Comparison of ENCODE assay signal across 26 mouse cellular contexts in genomic region chr7:130989371-130989770, GRCm38 (mm10). TPM values are rescaled to one million over a fixed set of nuclear protein-coding genes. Genes with fewer than 3 reads are reported as not detected.
"Had no signal": no experiment of that assay in that cellular context is flagged by ENCODE, and none has a peak within 500 bp of the region (broad histone marks: within the 10 kb centered on the region; RNA-seq: fewer than 3 reads in every experiment).

No protein-coding gene starts in this region.

- H3K4me2 ChIP-seq: liver, embryonic 13.5 days; lung, embryonic 15.5 days; midbrain, embryonic 15.5 days; neural tube, embryonic 12.5 days; neural tube, embryonic 15.5 days had no signal

- H3K36me3 ChIP-seq: liver, embryonic 13.5 days; lung, embryonic 15.5 days; midbrain, embryonic 10.5 days; midbrain, embryonic 15.5 days; neural tube, embryonic 12.5 days; neural tube, embryonic 15.5 days had no signal

- H3K27ac ChIP-seq: kidney, postnatal 0 days; left cerebral cortex, adult 2 months; liver, embryonic 13.5 days; lung, embryonic 15.5 days; midbrain, embryonic 10.5 days; midbrain, embryonic 15.5 days; neural tube, embryonic 12.5 days; neural tube, embryonic 15.5 days; stomach, postnatal 0 days had no signal

- H3K4me3 ChIP-seq: left cerebral cortex, adult 2 months; liver, embryonic 13.5 days; lung, embryonic 15.5 days; megakaryocyte, embryonic 14.5 days; midbrain, embryonic 10.5 days; midbrain, embryonic 15.5 days; neural tube, embryonic 12.5 days; neural tube, embryonic 15.5 days had no signal

- DNase-seq: kidney, adult 2 months; kidney, postnatal 25 days; layer of hippocampus, postnatal 36 days; liver, embryonic 13.5 days; lung, postnatal 10 days; lung, postnatal 36 days; right cerebral cortex, adult 18-20 months; right cerebral cortex, postnatal 14 days; right cerebral cortex, postnatal 4 days; thymus, adult 2 months; thymus, postnatal 36 days had no signal

- ATAC-seq: midbrain, embryonic 15.5 days had no signal

- H3K9ac ChIP-seq: liver, embryonic 13.5 days; lung, embryonic 15.5 days; midbrain, embryonic 15.5 days; neural tube, embryonic 12.5 days; neural tube, embryonic 15.5 days had no signal

- H3K9me3 ChIP-seq: liver, embryonic 13.5 days; lung, embryonic 15.5 days; midbrain, embryonic 10.5 days; midbrain, embryonic 15.5 days; neural tube, embryonic 12.5 days; neural tube, embryonic 15.5 days had no signal

- H3K27me3 ChIP-seq: liver, embryonic 13.5 days; lung, embryonic 15.5 days; midbrain, embryonic 15.5 days; neural tube, embryonic 12.5 days; neural tube, embryonic 15.5 days had no signal

- H3K4me1 ChIP-seq: liver, embryonic 13.5 days; megakaryocyte, embryonic 14.5 days; midbrain, embryonic 10.5 days; midbrain, embryonic 15.5 days; neural tube, embryonic 12.5 days; neural tube, embryonic 15.5 days had no signal

RNA-seq across cellular contexts. Expression of gene Dmbt1, which starts 42.5 kb away (rescaled TPM):
- total RNA-seq: layer of hippocampus, adult 8-10 months; layer of hippocampus, postnatal 10 days; layer of hippocampus, postnatal 36 days; left cerebral cortex, adult 2 months; left cerebral cortex, postnatal 10 days; left cerebral cortex, postnatal 36 days had no signal
- polyA plus RNA-seq: kidney, embryonic 14.5 days; kidney, postnatal 0 days; limb, embryonic 11.5 days; liver, embryonic 13.5 days; lung, embryonic 15.5 days; midbrain, embryonic 10.5 days; neural tube, embryonic 12.5 days; neural tube, embryonic 15.5 days had no signal
